Mouse (Mus musculus): ENCODE results near the gene Acvrl1.
"Not testable (repeated sequence)": the region's sequence is repeated elsewhere in the genome, so short reads cannot be mapped to it uniquely, and the experiment has no call there.

DNA sequence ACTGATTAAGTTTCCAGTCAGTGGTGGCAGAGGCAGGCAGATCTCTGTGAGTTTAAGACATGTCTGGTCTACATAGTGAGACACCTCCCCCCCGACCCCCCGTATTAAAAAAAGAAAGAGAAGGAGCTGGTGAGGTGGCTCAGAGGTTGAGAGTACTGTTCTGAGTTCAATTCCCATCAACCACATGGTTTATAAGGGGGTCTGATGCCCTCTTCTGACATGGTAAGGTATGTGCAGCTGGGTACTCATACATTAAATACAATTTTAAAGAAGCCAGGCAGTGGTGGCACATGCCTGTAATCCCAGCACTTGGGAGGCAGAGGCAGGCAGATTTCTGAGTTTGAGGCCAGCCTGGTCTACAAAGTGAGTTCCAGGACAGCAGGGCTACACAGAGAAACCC, 14.5 kb upstream of the Acvrl1 start:
- peak; percentile 21; the same call in 1 of the 2 replicates for TF ChIP-seq CTCF (conservative IDR thresholded peaks at IDR 0.05; ENCODE audit: low read length)
- not testable (repeated sequence) for TF ChIP-seq POU5F1 (IDR thresholded peaks at IDR 0.05; ENCODE audit: borderline replicate concordance, low read length)

All from E14TG2a.4 (cell line).